Mouse (Mus musculus): ENCODE measurements around the gene Morf4l1.

DNA sequence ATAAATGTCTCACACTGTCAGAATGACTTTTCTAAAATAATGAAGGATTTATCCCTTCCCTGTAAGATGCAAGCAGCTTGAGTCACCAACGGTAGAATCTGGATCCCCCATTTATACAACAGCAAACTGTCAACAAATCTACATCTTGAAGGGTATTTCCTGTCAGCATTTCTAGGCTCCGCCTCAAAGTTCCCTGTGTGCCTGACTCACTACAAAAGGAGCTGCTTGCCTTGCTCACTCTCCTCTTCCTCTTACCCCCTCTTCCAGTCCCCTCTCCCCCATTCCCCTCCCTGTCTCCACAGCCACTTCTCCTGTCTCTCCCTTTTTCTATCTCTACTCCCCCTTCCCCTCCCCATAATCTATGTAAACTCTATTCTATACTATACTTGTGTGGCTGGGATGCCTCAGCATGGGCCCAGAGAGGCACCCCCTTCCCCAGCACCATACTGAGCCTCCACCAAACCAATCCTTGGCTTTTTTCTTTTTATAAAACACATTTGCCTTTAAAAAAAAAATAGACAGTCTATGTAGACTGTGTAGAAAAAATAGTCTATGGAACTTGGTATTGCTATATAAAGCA lies 26.6 kb downstream of the Morf4l1 start:
- TF ChIP-seq CTCF (IDR thresholded peaks at IDR 0.05; ENCODE audit: borderline replicate concordance, extremely low read depth, insufficient read depth, insufficient read length): no peak
- TF ChIP-seq POLR2A (IDR thresholded peaks at IDR 0.05; ENCODE audit: borderline replicate concordance, extremely low read depth, insufficient read depth, insufficient read length, poor library complexity, severe bottlenecking): no peak
